Mouse (Mus musculus) embryonic facial prominence, embryonic 10.5 days (tissue): ENCODE data around the gene Otulinl. TPM values are rescaled to one million over a fixed set of nuclear protein-coding genes. Genes with fewer than 3 reads are reported as not detected.

ENCODE experiments used
- DNase-seq: peaks from one replicate; pipeline ENCODE4 v3.0.0-alpha.2; 2017; ENCODE audit warnings: low spot score
- H3K27ac ChIP-seq: fragments of 300-500 bp; sonication (generic); replicated peaks from 2 replicates; pipeline ENCODE4 v1.5.1; 2016; ENCODE audit warnings: mild to moderate bottlenecking
- H3K27me3 ChIP-seq: fragments of 300-500 bp; sonication (generic); replicated peaks from 2 replicates; pipeline ENCODE4 v1.6.1; 2016; ENCODE audit warnings: low read depth, mild to moderate bottlenecking; ENCODE audit not compliant: poor library complexity, severe bottlenecking
- H3K36me3 ChIP-seq: fragments of 300-500 bp; sonication (generic); replicated peaks from 2 replicates; pipeline ENCODE4 v1.6.1; 2016; ENCODE audit warnings: mild to moderate bottlenecking, moderate library complexity
- H3K4me1 ChIP-seq: fragments of 300-500 bp; sonication (generic); 2 replicates; pipeline ENCODE4 v1.6.1; 2016
- H3K4me3 ChIP-seq: fragments of 300-500 bp; sonication (generic); 2 replicates; pipeline ENCODE4 v1.5.1; 2016; ENCODE audit warnings: mild to moderate bottlenecking, moderate library complexity
- H3K9me3 ChIP-seq: fragments of 300-500 bp; sonication (generic); 2 replicates; pipeline ENCODE4 v1.6.1; 2016; ENCODE audit warnings: mild to moderate bottlenecking
- WGBS: fragments of 180-500 bp; shearing (Covaris S2); methylation state at CpG from one replicate; pipeline ENCODE4 v1.1.7; 2016; 5-methylcytosine and 5-hydroxymethylcytosine counted together
- polyA plus RNA-seq: library from polyadenylated mRNA; unstranded; fragments of >200 nt; fragmentation: Nextera tagmentation; extraction: Ambion mirVana; gene quantifications from 2 replicates; pipeline ENCODE4 v1.2.1, GENCODE M21; 2016

The Otulinl gene
- polyA plus RNA-seq, 1 experiment from 2014 or later = 7.9 TPM

- Histone ChIP-seq H3K27me3 (no peaks in the 10 kb centered on the region), H3K27ac (no peak overlapping the region), H3K4me1 (peaks cover 5% of the 10 kb centered on the region), H3K4me3 (no peak overlapping the region), H3K36me3 (no peaks in the 10 kb centered on the region), H3K9me3 (no peaks in the 10 kb centered on the region)
- no peak for DNase-seq
- WGBS = 91% methylated on average over 9 of the region's 9 CpGs
These were observed 17.3 kb downstream of the Otulinl start for GRCm38 (mm10) chr15:27664126-27664525.

- no peaks in the 10 kb centered on the region for H3K9me3 ChIP-seq
- WGBS = 58% methylated on average over 1 of the region's 1 CpGs
- no peak for DNase-seq
- no peak overlapping the region for H3K27ac ChIP-seq
- no peaks in the 10 kb centered on the region for H3K36me3 ChIP-seq
- no peak overlapping the region for H3K4me3 ChIP-seq
- H3K27me3 ChIP-seq = no peaks in the 10 kb centered on the region
- H3K4me1 ChIP-seq = peaks cover 5% of the 10 kb centered on the region
These were observed 18.7 kb downstream of the Otulinl start for GRCm38 (mm10) chr15:27662699-27663098.

- no peak overlapping the region for H3K27ac ChIP-seq
- H3K4me3 ChIP-seq = no peak overlapping the region
- 94% methylated on average over 6 of the region's 6 CpGs for WGBS
- H3K36me3 ChIP-seq = no peaks in the 10 kb centered on the region
- DNase-seq = no peak
- no peaks in the 10 kb centered on the region for H3K9me3 ChIP-seq
- no peaks in the 10 kb centered on the region for H3K27me3 ChIP-seq
- H3K4me1 ChIP-seq = peaks cover 5% of the 10 kb centered on the region
These were observed 19.7 kb downstream of the Otulinl start for GRCm38 (mm10) chr15:27661696-27662095.

GRCm38 (mm10) chr15:27659592-27660244 lies 21.7 kb downstream of the Otulinl start:
- no peak overlapping the region for H3K4me3 ChIP-seq
- no peaks in the 10 kb centered on the region for H3K4me1 ChIP-seq
- 41% methylated on average over 17 of the region's 17 CpGs for WGBS
- no peak overlapping the region for H3K27ac ChIP-seq
- DNase-seq = peak; percentile 89
- no peaks in the 10 kb centered on the region for H3K36me3 ChIP-seq
- no peaks in the 10 kb centered on the region for H3K27me3 ChIP-seq
- no peaks in the 10 kb centered on the region for H3K9me3 ChIP-seq

- H3K4me3 ChIP-seq = no peak overlapping the region
- 85% methylated on average over 5 of the region's 5 CpGs for WGBS
- no peaks in the 10 kb centered on the region for H3K36me3 ChIP-seq
- no peak overlapping the region for H3K27ac ChIP-seq
- H3K9me3 ChIP-seq = no peaks in the 10 kb centered on the region
- H3K27me3 ChIP-seq = no peaks in the 10 kb centered on the region
- no peaks in the 10 kb centered on the region for H3K4me1 ChIP-seq
- DNase-seq = no peak
These were observed 22.2 kb downstream of the Otulinl start for GRCm38 (mm10) chr15:27659143-27659542.

GRCm38 (mm10) chr15:27658356-27658755 lies 23.0 kb downstream of the Otulinl start:
- Histone ChIP-seq H3K4me1 (no peaks in the 10 kb centered on the region), H3K9me3 (no peaks in the 10 kb centered on the region), H3K36me3 (no peaks in the 10 kb centered on the region), H3K27ac (no peak overlapping the region), H3K27me3 (no peaks in the 10 kb centered on the region), H3K4me3 (no peak overlapping the region)
- no peak for DNase-seq
- WGBS = 92% methylated on average over 4 of the region's 4 CpGs

GRCm38 (mm10) chr15:27657866-27658265 lies 23.5 kb downstream of the Otulinl start:
- WGBS = 93% methylated on average over 10 of the region's 10 CpGs
- no peak overlapping the region for H3K27ac ChIP-seq
- no peaks in the 10 kb centered on the region for H3K27me3 ChIP-seq
- no peak overlapping the region for H3K4me3 ChIP-seq
- no peak for DNase-seq
- H3K9me3 ChIP-seq = no peaks in the 10 kb centered on the region
- no peaks in the 10 kb centered on the region for H3K36me3 ChIP-seq
- H3K4me1 ChIP-seq = no peaks in the 10 kb centered on the region

- Histone ChIP-seq H3K36me3 (no peaks in the 10 kb centered on the region), H3K27ac (no peak overlapping the region), H3K4me3 (no peak overlapping the region), H3K9me3 (no peaks in the 10 kb centered on the region), H3K27me3 (no peaks in the 10 kb centered on the region), H3K4me1 (no peaks in the 10 kb centered on the region)
- DNase-seq = no peak
- 83% methylated on average over 9 of the region's 9 CpGs for WGBS
These were observed 24.8 kb downstream of the Otulinl start for GRCm38 (mm10) chr15:27656626-27657025.

- no peaks in the 10 kb centered on the region for H3K4me1 ChIP-seq
- H3K27ac ChIP-seq = no peak overlapping the region
- no peaks in the 10 kb centered on the region for H3K36me3 ChIP-seq
- no peak overlapping the region for H3K4me3 ChIP-seq
- H3K9me3 ChIP-seq = no peaks in the 10 kb centered on the region
- H3K27me3 ChIP-seq = no peaks in the 10 kb centered on the region
- DNase-seq = peak; percentile 79
- WGBS = 17% methylated on average over 5 of the region's 5 CpGs
These were observed 26.4 kb downstream of the Otulinl start for GRCm38 (mm10) chr15:27655015-27655414.

- Histone ChIP-seq H3K36me3 (no peaks in the 10 kb centered on the region), H3K4me3 (no peak overlapping the region), H3K4me1 (peaks cover 2% of the 10 kb centered on the region; the same call in 1 of the 2 replicates), H3K27ac (no peak overlapping the region), H3K27me3 (no peaks in the 10 kb centered on the region), H3K9me3 (no peaks in the 10 kb centered on the region)
- no peak for DNase-seq
- 54% methylated on average over 3 of the region's 3 CpGs for WGBS
These were observed 33.7 kb downstream of the Otulinl start for GRCm38 (mm10) chr15:27647686-27648085.

- Histone ChIP-seq H3K27me3 (no peaks in the 10 kb centered on the region), H3K4me3 (no peak overlapping the region), H3K9me3 (no peaks in the 10 kb centered on the region), H3K36me3 (no peaks in the 10 kb centered on the region), H3K4me1 (peaks cover 2% of the 10 kb centered on the region; the same call in 1 of the 2 replicates), H3K27ac (no peak overlapping the region)
- 95% methylated on average over 8 of the region's 8 CpGs for WGBS
- DNase-seq = no peak
These were observed 34.7 kb downstream of the Otulinl start for GRCm38 (mm10) chr15:27646665-27647064.

- Histone ChIP-seq H3K4me3 (no peak overlapping the region), H3K9me3 (no peaks in the 10 kb centered on the region), H3K36me3 (no peaks in the 10 kb centered on the region), H3K4me1 (peaks cover 2% of the 10 kb centered on the region; the same call in 1 of the 2 replicates), H3K27ac (no peak overlapping the region), H3K27me3 (no peaks in the 10 kb centered on the region)
- DNase-seq = no peak
- WGBS = 83% methylated on average over 3 of the region's 3 CpGs
These were observed 36.1 kb downstream of the Otulinl start for GRCm38 (mm10) chr15:27645250-27645649.

- WGBS = 87% methylated on average over 3 of the region's 3 CpGs
- no peak for DNase-seq
- no peaks in the 10 kb centered on the region for H3K9me3 ChIP-seq
These were observed 38.5 kb downstream of the Otulinl start for GRCm38 (mm10) chr15:27642895-27643294.

More at GRCm38 (mm10) chr15:27642895-27643294, 38.5 kb downstream of the Otulinl start:
- Histone ChIP-seq H3K36me3 (no peaks in the 10 kb centered on the region), H3K27ac (no peak overlapping the region), H3K4me3 (no peak overlapping the region), H3K4me1 (peaks cover 2% of the 10 kb centered on the region; the same call in 1 of the 2 replicates), H3K27me3 (no peaks in the 10 kb centered on the region)
